In the genomic region with DNA sequence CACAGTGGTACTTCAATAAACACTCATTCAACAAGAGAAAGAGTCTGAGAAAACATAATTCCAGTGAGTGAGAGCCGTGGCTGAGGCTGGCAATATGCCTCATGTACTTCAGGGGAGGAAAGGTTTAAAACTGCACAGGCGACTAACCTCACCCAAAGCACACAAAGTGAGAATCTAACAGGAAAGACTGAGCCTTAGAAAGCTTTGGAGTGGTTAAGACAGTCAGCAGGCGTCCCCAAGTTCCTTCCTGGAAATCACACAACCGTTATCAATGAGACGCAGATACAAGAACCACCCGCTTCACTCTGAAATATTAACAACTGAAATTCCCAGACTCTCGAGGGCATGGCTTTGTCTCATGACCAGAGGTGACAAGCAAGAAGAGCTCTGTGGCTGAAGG, we compare ENCODE assay signal across 10 mouse cellular contexts. TPM values are rescaled to one million over a fixed set of nuclear protein-coding genes. Genes with fewer than 3 reads are reported as not detected.
DNase-seq lines count a peak whose midpoint lies in the region; ATAC-seq and TF ChIP-seq lines count a peak whose summit lies in the region.
"Had no signal": no experiment of that assay in that cellular context is flagged by ENCODE, and none has a peak within 500 bp of the region (broad histone marks: within the 10 kb centered on the region; RNA-seq: fewer than 3 reads in every experiment).

No protein-coding gene starts in this region.

- no peak overlapping the region for H3K4me3 ChIP-seq in heart, embryonic 12.5 days
- peak overlapping the region; percentile 64 for H3K4me3 ChIP-seq in G1E (ENCODE audit: low read depth, low read length)
- H3K4me3 ChIP-seq in erythroblast, embryonic 14.5 days (replicated peaks) = peak overlapping the region; percentile 67
- H3K4me3 ChIP-seq in kidney, adult 2 months (ENCODE audit: insufficient read depth, low read depth, low read length) = no peak overlapping the region
- H3K4me3 ChIP-seq: midbrain, embryonic 15.5 days had no signal

- no peak for DNase-seq in heart, postnatal 10 days
- DNase-seq in G1E (ENCODE audit: low spot score) = peak; percentile 63
- DNase-seq in lung, postnatal 36 days = peak; percentile 37
- no peak for DNase-seq in right cerebral cortex, adult 2 months (ENCODE audit: low spot score in 2 of 2)
- no peak for DNase-seq in frontal cortex, postnatal 25 days (ENCODE audit: low spot score in 2 of 2)
- DNase-seq in kidney, adult 2 months = no peak
- DNase-seq: layer of hippocampus, adult 9-11 months had no signal

- H3K9ac ChIP-seq in heart, embryonic 12.5 days = no peak overlapping the region
- H3K9ac ChIP-seq: midbrain, embryonic 15.5 days had no signal

- TF ChIP-seq POLR2A in kidney, adult 2 months (IDR thresholded peaks at IDR 0.05; ENCODE audit: low read depth, low read length) = no peak

- no peak for TF ChIP-seq CTCF in G1E (IDR thresholded peaks at IDR 0.05; ENCODE audit: low read depth, low read length)
- no peak for TF ChIP-seq CTCF in kidney, adult 2 months (conservative IDR thresholded peaks at IDR 0.05; ENCODE audit: insufficient read depth, insufficient read length, low read depth, low read length)

- peaks cover 25% of the 10 kb centered on the region for H3K4me1 ChIP-seq in heart, embryonic 12.5 days (replicated peaks)
- peaks cover 86% of the 10 kb centered on the region for H3K4me1 ChIP-seq in G1E (ENCODE audit: insufficient read depth, low read depth, low read length)
- H3K4me1 ChIP-seq in erythroblast, embryonic 14.5 days (ENCODE audit: control insufficient read depth) = peaks cover 74% of the 10 kb centered on the region
- no peaks in the 10 kb centered on the region for H3K4me1 ChIP-seq in kidney, adult 2 months (ENCODE audit: control insufficient read depth, insufficient read depth, low read length)
- H3K4me1 ChIP-seq: midbrain, embryonic 15.5 days had no signal

- 0 out of 2 replicates have a peak overlapping the region, but pooled peaks have one; percentile 1 for H3K27ac ChIP-seq in heart, embryonic 12.5 days (ENCODE audit: poor library complexity, severe bottlenecking)
- H3K27ac ChIP-seq in kidney, adult 2 months (ENCODE audit: insufficient read depth, low read depth, low read length) = no peak overlapping the region
- H3K27ac ChIP-seq: midbrain, embryonic 15.5 days had no signal

- no peaks in the 10 kb centered on the region for H3K9me3 ChIP-seq in heart, embryonic 12.5 days (replicated peaks)
- peaks cover 2% of the 10 kb centered on the region for H3K9me3 ChIP-seq in G1E (replicated peaks)
- no peaks in the 10 kb centered on the region for H3K9me3 ChIP-seq in erythroblast, embryonic 14.5 days (ENCODE audit: control insufficient read depth, low read length)
- H3K9me3 ChIP-seq: midbrain, embryonic 15.5 days had no signal

- H3K4me2 ChIP-seq in heart, embryonic 12.5 days = peak overlapping the region; percentile 49
- H3K4me2 ChIP-seq: midbrain, embryonic 15.5 days had no signal

- 33% methylated on average over 7 of the region's 7 CpGs for WGBS in heart, embryonic 12.5 days
- 61% methylated on average over 7 of the region's 7 CpGs for WGBS in kidney, adult 2 months

- no peaks in the 10 kb centered on the region for H3K36me3 ChIP-seq in heart, embryonic 12.5 days
- peaks cover 45% of the 10 kb centered on the region for H3K36me3 ChIP-seq in G1E (replicated peaks)
- H3K36me3 ChIP-seq in erythroblast, embryonic 14.5 days (ENCODE audit: control insufficient read depth) = no peaks in the 10 kb centered on the region; the same call in 1 of the 2 replicates
- H3K36me3 ChIP-seq in kidney, adult 2 months (ENCODE audit: control insufficient read depth, insufficient read depth, low read length) = no peaks in the 10 kb centered on the region
- H3K36me3 ChIP-seq: midbrain, embryonic 15.5 days had no signal

- 0 out of 2 replicates have a peak, but pooled peaks have one; percentile 22 for ATAC-seq in heart, embryonic 12.5 days (ENCODE audit: insufficient number of reproducible peaks, low FRiP score)
- ATAC-seq in G1E (ENCODE audit: extremely low read depth, insufficient number of reproducible peaks, low FRiP score, poor library complexity, severe bottlenecking) = peak; percentile 54
- ATAC-seq: midbrain, embryonic 15.5 days had no signal

- no peaks in the 10 kb centered on the region for H3K27me3 ChIP-seq in heart, embryonic 12.5 days (replicated peaks)
- H3K27me3 ChIP-seq in G1E (ENCODE audit: insufficient read depth, low read length) = no peaks in the 10 kb centered on the region
- H3K27me3 ChIP-seq in erythroblast, embryonic 14.5 days (ENCODE audit: control insufficient read depth) = no peaks in the 10 kb centered on the region
- no peaks in the 10 kb centered on the region for H3K27me3 ChIP-seq in kidney, adult 2 months (replicated peaks; ENCODE audit: control insufficient read depth, insufficient read depth, low read length)
- H3K27me3 ChIP-seq: midbrain, embryonic 15.5 days had no signal

- intact Hi-C loops in heart, postnatal 10 days (cut with DNase I) = loop anchor here (2.0 kb wide), 1 partner anchor 154 kb away; no protein-coding TSS in a partner anchor

RNA-seq across cellular contexts. Expression of gene Unc50, which starts 48.5 kb away (rescaled TPM):
- polyA plus RNA-seq in heart, embryonic 12.5 days (2016; fragmentation: Nextera tagmentation; extraction: Ambion mirVana) = 80.3 and 81.9 TPM in 2 replicates
- total RNA-seq in heart, postnatal 10 days (2021) = 10 to 100 TPM; 38.5 to 40.5 TPM
- total RNA-seq in G1E (2014; fragmentation: Nextera tagmentation) = 39.7 and 57.1 TPM in 2 replicates
- 119 and 120 TPM in 2 replicates for total RNA-seq in G1E (2017)
- polyA plus RNA-seq in G1E (2012) = 44.7 and 45.2 TPM in 2 replicates
- 2.6 and 4.1 TPM in 2 replicates for polyA plus RNA-seq in erythroblast, embryonic 14.5 days (2012)
- 50.2 and 60.3 TPM in 2 replicates for polyA plus RNA-seq in kidney, adult 2 months (2012; rRNA removed)

RNA-seq across cellular contexts. Expression of gene Coa5, which starts 48.5 kb away (rescaled TPM):
- 74.4 and 75.4 TPM in 2 replicates for polyA plus RNA-seq in heart, embryonic 12.5 days (2016; fragmentation: Nextera tagmentation; extraction: Ambion mirVana)
- 10 to 100 TPM; 87.8 to 94.6 TPM for total RNA-seq in heart, postnatal 10 days (2021)
- total RNA-seq in G1E (2014; fragmentation: Nextera tagmentation) (137 and 145 TPM in 2 replicates), G1E (2017) (117 and 124 TPM in 2 replicates)
- 18.9 and 24.7 TPM in 2 replicates for polyA plus RNA-seq in G1E (2012)
- 0.30 and 0.33 TPM in 2 replicates for polyA plus RNA-seq in erythroblast, embryonic 14.5 days (2012)
- polyA plus RNA-seq in kidney, adult 2 months (2012; rRNA removed) = 63.3 and 83.9 TPM in 2 replicates

Comparison
In these comparisons a context has a peak if more than half of its experiments do, and no peak if none do; other contexts are left out.
1. H3K4me3 ChIP-seq: peak in G1E (single experiment) and erythroblast, embryonic 14.5 days (single experiment); none in heart, embryonic 12.5 days (single experiment) and kidney, adult 2 months (single experiment).
2. DNase-seq: peak in G1E (single experiment) and lung, postnatal 36 days (single experiment); none in heart, postnatal 10 days (0 of 2), right cerebral cortex, adult 2 months (0 of 2), frontal cortex, postnatal 25 days (0 of 2) and kidney, adult 2 months (single experiment).
3. RNA of gene Coa5, which starts 48.5 kb away (polyA plus RNA-seq): 63.3 to 83.9 TPM in kidney, adult 2 months, 74.4 to 75.4 TPM in heart, embryonic 12.5 days and 18.9 to 24.7 TPM in G1E; 0.30 to 0.33 TPM in erythroblast, embryonic 14.5 days; every median in the first group is over 10 times any median in the second.